9 mouse cellular contexts compared by ENCODE assay signal in the genomic region with DNA sequence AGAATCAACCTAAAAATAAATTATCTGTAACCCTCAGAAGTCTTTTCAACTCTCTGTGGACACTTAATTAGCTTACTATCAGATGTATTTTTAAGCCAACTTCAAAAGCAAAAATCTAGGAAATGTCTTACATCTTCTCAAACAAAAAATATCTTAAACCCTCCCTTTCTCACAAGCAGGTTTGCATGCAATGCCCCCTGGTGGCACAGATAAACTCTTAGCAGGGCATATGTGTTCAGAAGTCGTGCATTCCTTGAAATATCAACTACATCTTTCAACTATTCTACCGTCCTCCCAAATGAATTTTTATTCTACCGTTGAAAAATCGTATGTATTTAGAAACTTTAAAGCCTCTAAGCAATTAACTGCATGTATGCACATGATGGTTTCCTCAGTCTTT. TPM values are rescaled to one million over a fixed set of nuclear protein-coding genes. Genes with fewer than 3 reads are reported as not detected.
DNase-seq lines count a peak whose midpoint lies in the region; ATAC-seq and TF ChIP-seq lines count a peak whose summit lies in the region.
"Had no signal": no experiment of that assay in that cellular context is flagged by ENCODE, and none has a peak within 500 bp of the region (broad histone marks: within the 10 kb centered on the region; RNA-seq: fewer than 3 reads in every experiment).

No protein-coding gene starts in this region.

- TF ChIP-seq CTCF in liver, adult 2 months (IDR thresholded peaks at IDR 0.05; ENCODE audit: low read depth, low read length): peak; percentile 17; the same call in 1 of the 2 replicates
- peak; percentile 69; the same call in 1 of the 2 replicates for TF ChIP-seq CTCF in brain, embryonic 14.5 days (IDR thresholded peaks at IDR 0.05; ENCODE audit: borderline replicate concordance, extremely low read depth, insufficient read depth, insufficient read length)
- peak; percentile 82 for TF ChIP-seq CTCF in intestine, postnatal 0 days (IDR thresholded peaks at IDR 0.05; ENCODE audit: low read depth)

- DNase-seq in cerebellum, postnatal 10 days: peak; percentile 60 to 63
- no peak for DNase-seq in cerebellum, adult 9-11 months
- peak; percentile 72 for DNase-seq in liver, adult 2 months (ENCODE audit: extremely low read depth, low read depth, low spot score)
- no peak for DNase-seq in liver, embryonic 11.5 days (ENCODE audit: low spot score)
- DNase-seq in brain, embryonic 14.5 days (ENCODE audit: low read depth): peak; percentile 79
- peak; percentile 68 for DNase-seq in lung, postnatal 10 days
- DNase-seq in thymus, postnatal 36 days: peak; percentile 34 to 40

- H3K79me2 ChIP-seq in liver, adult 2 months (ENCODE audit: control insufficient read depth, insufficient read depth, low read length): peaks cover 14% of the 10 kb centered on the region; the same call in 1 of the 2 replicates

- H3K36me3 ChIP-seq in liver, adult 2 months (ENCODE audit: control insufficient read depth, insufficient read depth, low read length): no peaks in the 10 kb centered on the region
- H3K36me3 ChIP-seq in liver, embryonic 11.5 days (ENCODE audit: control insufficient read depth, insufficient read depth, low read length): no peaks in the 10 kb centered on the region
- H3K36me3 ChIP-seq in intestine, postnatal 0 days (ENCODE audit: control insufficient read depth, insufficient read depth): no peaks in the 10 kb centered on the region
- H3K36me3 ChIP-seq: lung, embryonic 15.5 days had no signal

- no peaks in the 10 kb centered on the region for H3K27me3 ChIP-seq in liver, adult 2 months (ENCODE audit: control insufficient read depth, insufficient read depth, low read length)
- no peaks in the 10 kb centered on the region for H3K27me3 ChIP-seq in liver, embryonic 11.5 days (replicated peaks; ENCODE audit: control insufficient read depth, insufficient read depth, low read length)
- H3K27me3 ChIP-seq in intestine, postnatal 0 days (replicated peaks; ENCODE audit: control insufficient read depth, insufficient read depth, low read length): no peaks in the 10 kb centered on the region
- H3K27me3 ChIP-seq: lung, embryonic 15.5 days had no signal

- H3K4me3 ChIP-seq in liver, adult 2 months (ENCODE audit: insufficient read depth, low read depth, low read length): 0 out of 2 replicates have a peak overlapping the region, but pooled peaks have one; percentile 7
- no peak overlapping the region for H3K4me3 ChIP-seq in liver, embryonic 11.5 days (ENCODE audit: low read depth, low read length)
- peak overlapping the region; percentile 18 for H3K4me3 ChIP-seq in intestine, postnatal 0 days (ENCODE audit: low read depth, low read length)
- H3K4me3 ChIP-seq: lung, embryonic 15.5 days had no signal

- H3K4me2 ChIP-seq in liver, embryonic 11.5 days: no peak overlapping the region
- H3K4me2 ChIP-seq in intestine, postnatal 0 days (replicated peaks; ENCODE audit: low read depth): peak overlapping the region; percentile 54
- H3K4me2 ChIP-seq: lung, embryonic 15.5 days had no signal

- no peak for TF ChIP-seq POLR2A in liver, adult 2 months (IDR thresholded peaks at IDR 0.05; ENCODE audit: extremely low read depth, insufficient read depth, low read length)
- no peak for TF ChIP-seq POLR2A in brain, embryonic 14.5 days (IDR thresholded peaks at IDR 0.05; ENCODE audit: borderline replicate concordance, extremely low read depth, insufficient read depth, insufficient read length, poor library complexity, severe bottlenecking)

- ATAC-seq in liver, embryonic 11.5 days (replicated peaks; ENCODE audit: low FRiP score): no peak
- no peak for ATAC-seq in intestine, postnatal 0 days

- no peaks in the 10 kb centered on the region for H3K9me3 ChIP-seq in liver, embryonic 11.5 days (ENCODE audit: control insufficient read depth, low read length)
- H3K9me3 ChIP-seq in intestine, postnatal 0 days (ENCODE audit: control insufficient read depth): no peaks in the 10 kb centered on the region
- H3K9me3 ChIP-seq: lung, embryonic 15.5 days had no signal

- 9% methylated on average over 4 of the region's 4 CpGs for WGBS in liver, adult 2 months
- 55% methylated on average over 4 of the region's 4 CpGs for WGBS in liver, embryonic 11.5 days
- 13% methylated on average over 4 of the region's 4 CpGs for WGBS in intestine, postnatal 0 days

- no peak overlapping the region for H3K9ac ChIP-seq in liver, adult 2 months (ENCODE audit: low read depth, low read length)
- no peak overlapping the region for H3K9ac ChIP-seq in liver, embryonic 11.5 days (ENCODE audit: low read depth, low read length)
- H3K9ac ChIP-seq in intestine, postnatal 0 days (ENCODE audit: low read depth, low read length): no peak overlapping the region
- H3K9ac ChIP-seq: lung, embryonic 15.5 days had no signal

- 0 out of 2 replicates have a peak overlapping the region, but pooled peaks have one; percentile 29 for H3K27ac ChIP-seq in liver, adult 2 months (replicated peaks; ENCODE audit: insufficient read depth, low read depth, low read length)
- H3K27ac ChIP-seq in liver, embryonic 11.5 days (ENCODE audit: low read depth, low read length): no peak overlapping the region
- H3K27ac ChIP-seq in intestine, postnatal 0 days (ENCODE audit: low read depth, low read length): no peak overlapping the region
- H3K27ac ChIP-seq: lung, embryonic 15.5 days had no signal

- H3K4me1 ChIP-seq in liver, adult 2 months (ENCODE audit: control insufficient read depth, insufficient read depth, low read length): peaks cover 22% of the 10 kb centered on the region
- H3K4me1 ChIP-seq in liver, embryonic 11.5 days (replicated peaks; ENCODE audit: control insufficient read depth, insufficient read depth, low read length): no peaks in the 10 kb centered on the region
- no peaks in the 10 kb centered on the region for H3K4me1 ChIP-seq in intestine, postnatal 0 days (replicated peaks; ENCODE audit: control insufficient read depth, insufficient read depth, low read length)

RNA-seq across cellular contexts. Expression of a gene that starts 39.1 kb away (rescaled TPM):
- total RNA-seq in liver, adult 2 months (2014; rRNA removed): 308 and 311 TPM in 2 replicates
- polyA plus RNA-seq in liver, adult 2 months (2012; rRNA removed): 225 and 253 TPM in 2 replicates
- 63.6 and 63.8 TPM in 2 replicates for polyA plus RNA-seq in liver, embryonic 11.5 days (2014; fragmentation: Nextera tagmentation; extraction: Ambion mirVana)
- 32.2 and 34.2 TPM in 2 replicates for polyA plus RNA-seq in brain, embryonic 14.5 days (2012; rRNA removed)
- 52.4 and 55.5 TPM in 2 replicates for polyA plus RNA-seq in intestine, postnatal 0 days (2015; fragmentation: Nextera tagmentation; extraction: Ambion mirVana)

Comparison
In these comparisons a context has a peak if more than half of its experiments do, and no peak if none do; other contexts are left out.
1. DNase-seq: peak in cerebellum, postnatal 10 days (2 of 2), liver, adult 2 months (single experiment), brain, embryonic 14.5 days (single experiment), lung, postnatal 10 days (single experiment) and thymus, postnatal 36 days (2 of 2); none in cerebellum, adult 9-11 months (single experiment) and liver, embryonic 11.5 days (single experiment).
2. CTCF ChIP-seq: peak in every context shown above with its lines; median percentile 82 in intestine, postnatal 0 days; 69 in brain, embryonic 14.5 days; 17 in liver, adult 2 months.